Mouse (Mus musculus) C2C12 (cell line): ENCODE data around the gene Atp2b4. TPM values are rescaled to one million over a fixed set of nuclear protein-coding genes. Genes with fewer than 3 reads are reported as not detected.
"Not testable (repeated sequence)": the region's sequence is repeated elsewhere in the genome, so short reads cannot be mapped to it uniquely, and the experiment has no call there.

Experiments
- H3K27me3 ChIP-seq: one replicate; pipeline ENCODE4 v1.6.1; 2011; ENCODE audit not compliant: control insufficient read depth, insufficient read depth, insufficient read length
- H3K36me3 ChIP-seq: one replicate; pipeline ENCODE4 v1.6.1; 2011; ENCODE audit not compliant: control insufficient read depth, insufficient read depth
- H3K4me3 ChIP-seq: one replicate; pipeline ENCODE4 v1.5.1; 2011; ENCODE audit warnings: mild to moderate bottlenecking, control low read depth; ENCODE audit not compliant: poor library complexity, insufficient read depth, severe bottlenecking
- H3K79me2 ChIP-seq: one replicate; pipeline ENCODE4 v1.6.1; 2011; ENCODE audit not compliant: control insufficient read depth, insufficient read depth
- H3K79me3 ChIP-seq: one replicate; pipeline ENCODE4 v1.6.1; 2011; ENCODE audit warnings: low read depth, control low read depth
- H3ac ChIP-seq: one replicate; pipeline ENCODE3; 2011; ENCODE audit warnings: low read depth; ENCODE audit not compliant: control insufficient read depth, insufficient read length
- CEBPB ChIP-seq: IDR thresholded peaks from one replicate; pipeline ENCODE4 v1.6.1; 2011; ENCODE audit warnings: low read depth, mild to moderate bottlenecking, control low read depth, moderate library complexity
- CTCF ChIP-seq: IDR thresholded peaks from one replicate; pipeline ENCODE4 v1.5.1; 2011; ENCODE audit not compliant: control insufficient read depth, insufficient read depth, insufficient read length
- FOSL1 ChIP-seq: IDR thresholded peaks from one replicate; pipeline ENCODE4 v1.8.0; 2011; ENCODE audit warnings: mild to moderate bottlenecking, low read length; ENCODE audit not compliant: poor library complexity, insufficient read depth, severe bottlenecking
- MAX ChIP-seq: IDR thresholded peaks from one replicate; pipeline ENCODE4 v1.6.1; 2011; ENCODE audit warnings: mild to moderate bottlenecking, control low read depth
- MYOD1 ChIP-seq: IDR thresholded peaks from one replicate; pipeline ENCODE4 v1.6.1; 2011; ENCODE audit warnings: low read depth; ENCODE audit not compliant: control insufficient read depth, insufficient read length
- MYOG ChIP-seq: IDR thresholded peaks from one replicate; pipeline ENCODE4 v1.6.1; 2011; ENCODE audit not compliant: control insufficient read depth, insufficient read length; ENCODE audit errors: extremely low read depth
- USF1 ChIP-seq: IDR thresholded peaks from one replicate; pipeline ENCODE4 v1.6.1; 2011; ENCODE audit warnings: low read depth, mild to moderate bottlenecking, control low read depth, moderate library complexity
- polyA plus RNA-seq: library from polyadenylated mRNA; unstranded; fragments of >200 nt; fragmentation: generic; extraction: Trizol; gene quantifications from one replicate; pipeline ENCODE4 v1.2.1, GENCODE M21; 2012; ENCODE audit warnings: missing spikeins

The Atp2b4 gene
- polyA plus RNA-seq, 1 experiment: 3.0 TPM

- Histone ChIP-seq H3K4me3 (no peak overlapping the region), H3K36me3 (no peaks in the 10 kb centered on the region), H3ac (no peak overlapping the region), H3K27me3 (no peaks in the 10 kb centered on the region), H3K79me2 (no peaks in the 10 kb centered on the region), H3K79me3 (no peaks in the 10 kb centered on the region)
- TF ChIP-seq FOSL1: no peak
- TF ChIP-seq MYOG: no peak
- TF ChIP-seq MAX: no peak
- no peak for TF ChIP-seq CEBPB
- no peak for TF ChIP-seq MYOD1
- TF ChIP-seq CTCF: no peak
- no peak for TF ChIP-seq USF1
Measured at GRCm38 (mm10) chr1:133668618-133669017, 132.2 kb downstream of the Atp2b4 start.

DNA sequence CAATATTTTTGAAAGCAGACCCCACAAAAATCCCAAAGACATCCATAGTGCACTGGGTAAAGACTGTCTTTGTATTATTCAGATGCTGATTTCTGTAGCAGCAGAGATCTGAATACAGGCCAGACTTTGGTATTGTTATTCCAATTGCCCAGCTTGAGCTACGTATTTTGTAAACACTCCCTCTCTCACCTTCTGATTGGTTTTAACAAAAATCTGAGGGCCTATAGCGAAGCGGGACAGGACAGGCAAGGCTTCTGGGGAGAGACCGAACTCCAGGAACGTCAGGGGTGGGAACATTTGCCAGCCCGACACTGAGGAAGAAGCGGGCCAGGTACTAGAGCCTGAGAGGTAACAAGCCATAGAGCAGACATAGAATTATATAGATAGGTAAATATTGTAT lies 133.1 kb downstream of the Atp2b4 start:
- H3K79me2 ChIP-seq: no peaks in the 10 kb centered on the region
- no peak overlapping the region for H3ac ChIP-seq
- no peaks in the 10 kb centered on the region for H3K27me3 ChIP-seq
- H3K79me3 ChIP-seq: no peaks in the 10 kb centered on the region
- H3K36me3 ChIP-seq: no peaks in the 10 kb centered on the region
- no peak overlapping the region for H3K4me3 ChIP-seq
- no peak for TF ChIP-seq MAX
- no peak for TF ChIP-seq FOSL1
- TF ChIP-seq MYOD1: no peak
- no peak for TF ChIP-seq USF1
- no peak for TF ChIP-seq CEBPB
- TF ChIP-seq CTCF: no peak
- TF ChIP-seq MYOG: no peak

DNA sequence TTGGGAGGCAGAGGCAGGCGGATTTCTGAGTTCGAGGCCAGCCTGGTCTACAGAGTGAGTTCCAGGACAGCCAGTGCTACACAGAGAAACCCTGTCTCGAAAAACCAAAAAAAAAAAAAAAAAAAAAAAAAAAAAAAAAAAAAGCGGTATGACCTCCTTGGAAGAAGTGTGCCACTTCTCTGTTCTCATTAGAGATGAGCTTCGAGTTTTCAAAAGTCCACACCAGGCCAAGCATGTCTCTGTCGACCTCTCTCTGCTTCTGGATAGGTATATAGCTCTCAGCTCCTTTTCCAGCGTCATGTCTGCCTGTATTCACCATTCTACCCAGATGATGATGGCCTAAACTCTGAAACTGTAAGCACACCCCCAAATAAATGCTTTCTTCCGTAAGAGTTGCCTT lies 135.1 kb downstream of the Atp2b4 start:
- not testable (repeated sequence) for H3K27me3 ChIP-seq, H3K36me3 ChIP-seq, H3K79me3 ChIP-seq, H3ac ChIP-seq, H3K4me3 ChIP-seq, H3K79me2 ChIP-seq

DNA sequence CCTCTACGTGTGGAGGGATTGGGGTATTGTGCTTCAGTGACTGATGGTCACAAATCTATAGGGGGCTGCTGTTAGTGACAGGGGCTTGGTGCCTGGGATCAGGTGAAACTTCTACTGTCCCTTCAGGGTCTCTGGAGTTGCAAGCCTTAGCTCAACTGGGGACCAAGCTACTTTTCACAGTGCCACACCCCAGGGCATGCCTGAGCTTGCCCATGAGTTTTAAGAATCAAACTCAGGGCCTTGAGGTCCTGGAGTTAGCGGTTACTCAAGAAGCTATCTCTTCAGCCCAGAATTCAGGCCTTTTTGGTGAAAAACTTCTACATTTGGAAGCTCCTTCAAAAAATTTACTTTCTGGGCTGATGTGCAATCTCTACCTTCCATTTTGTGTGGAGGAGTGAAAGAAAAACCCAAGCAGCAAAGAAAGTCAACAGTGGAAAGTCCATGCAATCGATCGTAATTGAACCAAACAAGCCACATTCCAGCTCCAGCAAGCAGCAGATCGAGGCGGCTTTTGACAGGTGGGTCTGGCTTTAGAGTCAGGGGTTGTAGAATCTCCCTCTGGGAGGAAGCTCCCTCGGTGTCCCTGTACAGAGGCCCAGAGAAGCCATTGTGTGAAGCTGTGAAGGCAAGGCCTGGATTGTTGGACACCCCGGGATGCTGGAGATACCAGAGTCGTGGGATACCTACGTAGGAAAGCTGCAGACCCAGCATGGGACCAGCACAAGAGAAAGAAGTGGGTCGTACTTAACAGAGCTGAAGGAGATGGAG lies 136.5 kb downstream of the Atp2b4 start:
- no peak overlapping the region for H3ac ChIP-seq
- H3K79me2 ChIP-seq: peaks cover 18% of the 10 kb centered on the region
- no peaks in the 10 kb centered on the region for H3K27me3 ChIP-seq
- H3K79me3 ChIP-seq: peaks cover 14% of the 10 kb centered on the region
- H3K36me3 ChIP-seq: peaks cover 4% of the 10 kb centered on the region
- H3K4me3 ChIP-seq: no peak overlapping the region
- no peak for TF ChIP-seq FOSL1
- TF ChIP-seq MYOG: no peak
- TF ChIP-seq MAX: no peak
- no peak for TF ChIP-seq CEBPB
- TF ChIP-seq MYOD1: no peak
- no peak for TF ChIP-seq USF1
- TF ChIP-seq CTCF: no peak

DNA sequence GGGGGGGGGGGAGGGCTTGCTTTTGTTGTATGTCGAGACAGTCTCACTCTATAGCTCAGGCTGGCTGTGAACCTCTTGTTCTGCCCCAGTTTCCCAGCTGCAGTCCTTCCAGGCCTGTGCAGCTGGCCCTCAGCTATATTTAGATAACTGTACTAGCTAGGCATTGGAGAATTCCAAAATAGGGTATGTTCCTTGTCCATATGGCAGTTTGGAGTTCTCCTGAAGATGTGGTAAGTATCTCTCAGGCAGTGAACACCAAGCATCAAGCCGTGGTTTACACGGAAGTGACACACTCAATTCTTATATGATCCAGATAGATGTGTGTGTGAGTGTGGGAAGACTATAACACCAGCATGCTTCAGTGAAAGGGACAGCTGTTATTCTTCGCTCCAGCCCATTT lies 137.4 kb downstream of the Atp2b4 start:
- Histone ChIP-seq H3K79me3 (peaks cover 23% of the 10 kb centered on the region), H3K79me2 (peaks cover 27% of the 10 kb centered on the region), H3K4me3 (no peak overlapping the region), H3ac (no peak overlapping the region), H3K27me3 (no peaks in the 10 kb centered on the region), H3K36me3 (peaks cover 14% of the 10 kb centered on the region)
- TF ChIP-seq MYOD1: no peak
- TF ChIP-seq CEBPB: no peak
- no peak for TF ChIP-seq USF1
- TF ChIP-seq CTCF: no peak
- no peak for TF ChIP-seq FOSL1
- no peak for TF ChIP-seq MAX
- no peak for TF ChIP-seq MYOG

DNA sequence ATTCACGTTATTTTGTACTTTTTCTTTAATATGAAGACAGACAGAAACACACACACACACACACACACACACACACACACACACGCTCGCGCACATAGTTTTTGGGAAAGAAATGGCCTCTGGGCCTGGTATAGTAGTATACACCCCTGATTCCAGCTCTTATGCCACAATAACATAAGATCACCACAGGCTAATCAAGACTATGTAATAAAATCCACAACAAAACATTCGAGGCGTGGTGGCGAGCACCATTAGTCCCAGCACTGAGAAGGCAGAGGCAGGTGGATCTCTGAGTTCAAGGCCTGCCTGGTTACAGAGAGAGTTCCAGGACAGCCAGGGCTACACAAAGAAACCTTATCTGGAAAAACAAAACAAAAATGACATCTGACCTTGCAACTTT lies 137.9 kb downstream of the Atp2b4 start:
- no peak overlapping the region for H3ac ChIP-seq
- H3K27me3 ChIP-seq: no peaks in the 10 kb centered on the region
- no peak overlapping the region for H3K4me3 ChIP-seq
- peaks cover 32% of the 10 kb centered on the region for H3K79me2 ChIP-seq
- no peak for TF ChIP-seq USF1
- peaks cover 28% of the 10 kb centered on the region for H3K79me3 ChIP-seq
- H3K36me3 ChIP-seq: peaks cover 19% of the 10 kb centered on the region
